Mouse (Mus musculus): Measurements from ENCODE around the gene Col6a1. TPM values are rescaled to one million over a fixed set of nuclear protein-coding genes. Genes with fewer than 3 reads are reported as not detected.

Col6a1 gene
- polyA plus RNA-seq, 1 experiment from 2014 or later: 55.5 TPM

GRCm38 (mm10) chr10:76724231-76724736 is 1.7 kb downstream of the Col6a1 start:
- Histone ChIP-seq H3K4me1 (peaks cover 31% of the 10 kb centered on the region), H3K4me3 (peak overlapping the region; percentile 51), H3K27me3 (replicated peaks) (no peaks in the 10 kb centered on the region), H3K36me3 (peaks cover 41% of the 10 kb centered on the region), H3K4me2 (peak overlapping the region; percentile 64), H3K9me3 (no peaks in the 10 kb centered on the region), H3K27ac (replicated peaks) (no peak overlapping the region), H3K9ac (peak overlapping the region; percentile 82)
- WGBS: 47% methylated on average over 5 of the region's 5 CpGs
- no peak for ATAC-seq (ENCODE audit: extremely low read depth, insufficient number of reproducible peaks, low FRiP score, low TSS enrichment)

- H3K9ac ChIP-seq: no peak overlapping the region
- H3K9me3 ChIP-seq: no peaks in the 10 kb centered on the region
- ATAC-seq (ENCODE audit: extremely low read depth, insufficient number of reproducible peaks, low FRiP score, low TSS enrichment): no peak
- no peak overlapping the region for H3K4me3 ChIP-seq
- H3K4me2 ChIP-seq: no peak overlapping the region
- H3K36me3 ChIP-seq: peaks cover 53% of the 10 kb centered on the region
- 83% methylated on average over 18 of the region's 18 CpGs for WGBS
- H3K4me1 ChIP-seq: peaks cover 25% of the 10 kb centered on the region
- no peak overlapping the region for H3K27ac ChIP-seq (replicated peaks)
- no peaks in the 10 kb centered on the region for H3K27me3 ChIP-seq (replicated peaks)
Observed at GRCm38 (mm10) chr10:76722751-76723450, 3.1 kb downstream of the Col6a1 start.

- no peaks in the 10 kb centered on the region for H3K27me3 ChIP-seq (replicated peaks)
- H3K9ac ChIP-seq: no peak overlapping the region
- 85% methylated on average over 6 of the region's 6 CpGs for WGBS
- peaks cover 65% of the 10 kb centered on the region for H3K36me3 ChIP-seq
- no peak overlapping the region for H3K4me3 ChIP-seq
- H3K4me2 ChIP-seq: no peak overlapping the region
- peaks cover 24% of the 10 kb centered on the region for H3K4me1 ChIP-seq
- H3K27ac ChIP-seq (replicated peaks): no peak overlapping the region
- H3K9me3 ChIP-seq: no peaks in the 10 kb centered on the region
- ATAC-seq (ENCODE audit: extremely low read depth, insufficient number of reproducible peaks, low FRiP score, low TSS enrichment): no peak
Observed at GRCm38 (mm10) chr10:76721746-76722145, 4.2 kb downstream of the Col6a1 start.

- no peak overlapping the region for H3K4me2 ChIP-seq
- H3K9me3 ChIP-seq: no peaks in the 10 kb centered on the region
- ATAC-seq (ENCODE audit: extremely low read depth, insufficient number of reproducible peaks, low FRiP score, low TSS enrichment): no peak
- no peak overlapping the region for H3K27ac ChIP-seq (replicated peaks)
- H3K27me3 ChIP-seq (replicated peaks): no peaks in the 10 kb centered on the region
- no peak overlapping the region for H3K4me3 ChIP-seq
- WGBS: 79% methylated on average over 11 of the region's 11 CpGs
- H3K36me3 ChIP-seq: peaks cover 70% of the 10 kb centered on the region
- no peak overlapping the region for H3K9ac ChIP-seq
- H3K4me1 ChIP-seq: peaks cover 22% of the 10 kb centered on the region
Observed at GRCm38 (mm10) chr10:76721216-76721615, 4.8 kb downstream of the Col6a1 start.

GRCm38 (mm10) chr10:76717631-76718030 is 8.3 kb downstream of the Col6a1 start:
- no peaks in the 10 kb centered on the region for H3K4me1 ChIP-seq
- 87% methylated on average over 4 of the region's 4 CpGs for WGBS
- no peak overlapping the region for H3K4me3 ChIP-seq
- H3K4me2 ChIP-seq: no peak overlapping the region
- H3K9ac ChIP-seq: no peak overlapping the region
- H3K9me3 ChIP-seq: no peaks in the 10 kb centered on the region
- no peak overlapping the region for H3K27ac ChIP-seq (replicated peaks)
- H3K36me3 ChIP-seq: peaks cover 91% of the 10 kb centered on the region
- H3K27me3 ChIP-seq (replicated peaks): no peaks in the 10 kb centered on the region
- no peak for ATAC-seq (ENCODE audit: extremely low read depth, insufficient number of reproducible peaks, low FRiP score, low TSS enrichment)

- WGBS: 81% methylated on average over 7 of the region's 7 CpGs
- H3K27ac ChIP-seq (replicated peaks): no peak overlapping the region
- ATAC-seq (ENCODE audit: extremely low read depth, insufficient number of reproducible peaks, low FRiP score, low TSS enrichment): no peak
Observed at GRCm38 (mm10) chr10:76717026-76717425, 8.9 kb downstream of the Col6a1 start.

GRCm38 (mm10) chr10:76714303-76714702 is 11.7 kb downstream of the Col6a1 start:
- Histone ChIP-seq H3K9ac (no peak overlapping the region), H3K27ac (replicated peaks) (no peak overlapping the region), H3K36me3 (peaks cover 92% of the 10 kb centered on the region), H3K4me3 (no peak overlapping the region), H3K4me1 (no peaks in the 10 kb centered on the region), H3K4me2 (no peak overlapping the region), H3K27me3 (replicated peaks) (no peaks in the 10 kb centered on the region), H3K9me3 (no peaks in the 10 kb centered on the region)
- WGBS: 71% methylated on average over 7 of the region's 7 CpGs
- ATAC-seq (ENCODE audit: extremely low read depth, insufficient number of reproducible peaks, low FRiP score, low TSS enrichment): no peak

More at GRCm38 (mm10) chr10:76717026-76717425, 8.9 kb downstream of the Col6a1 start:
- Histone ChIP-seq H3K4me3 (no peak overlapping the region), H3K36me3 (peaks cover 93% of the 10 kb centered on the region), H3K4me1 (no peaks in the 10 kb centered on the region), H3K4me2 (no peak overlapping the region), H3K27me3 (replicated peaks) (no peaks in the 10 kb centered on the region), H3K9ac (no peak overlapping the region), H3K9me3 (no peaks in the 10 kb centered on the region)

GRCm38 (mm10) chr10:76712500-76712899 is 13.5 kb downstream of the Col6a1 start:
- WGBS: 72% methylated on average over 3 of the region's 3 CpGs
- no peaks in the 10 kb centered on the region for H3K27me3 ChIP-seq (replicated peaks)

GRCm38 (mm10) chr10:76711331-76711730 is 14.6 kb downstream of the Col6a1 start:
- WGBS: 92% methylated on average over 16 of the region's 16 CpGs
- Histone ChIP-seq H3K4me1 (no peaks in the 10 kb centered on the region), H3K36me3 (peaks cover 71% of the 10 kb centered on the region), H3K9me3 (no peaks in the 10 kb centered on the region), H3K4me2 (no peak overlapping the region), H3K27ac (replicated peaks) (no peak overlapping the region), H3K9ac (no peak overlapping the region), H3K27me3 (replicated peaks) (no peaks in the 10 kb centered on the region), H3K4me3 (no peak overlapping the region)
- ATAC-seq (ENCODE audit: extremely low read depth, insufficient number of reproducible peaks, low FRiP score, low TSS enrichment): no peak

More at GRCm38 (mm10) chr10:76712500-76712899, 13.5 kb downstream of the Col6a1 start:
- no peak overlapping the region for H3K9ac ChIP-seq
- no peaks in the 10 kb centered on the region for H3K4me1 ChIP-seq
- no peak overlapping the region for H3K27ac ChIP-seq (replicated peaks)
- no peak overlapping the region for H3K4me2 ChIP-seq
- H3K9me3 ChIP-seq: no peaks in the 10 kb centered on the region
- H3K4me3 ChIP-seq: no peak overlapping the region
- ATAC-seq (ENCODE audit: extremely low read depth, insufficient number of reproducible peaks, low FRiP score, low TSS enrichment): no peak
- peaks cover 83% of the 10 kb centered on the region for H3K36me3 ChIP-seq

GRCm38 (mm10) chr10:76708465-76708864 is 17.5 kb downstream of the Col6a1 start:
- Histone ChIP-seq H3K9ac (no peak overlapping the region), H3K4me1 (no peaks in the 10 kb centered on the region), H3K27ac (replicated peaks) (no peak overlapping the region), H3K9me3 (no peaks in the 10 kb centered on the region; the same call in 1 of the 2 replicates), H3K27me3 (replicated peaks) (no peaks in the 10 kb centered on the region), H3K4me3 (no peak overlapping the region), H3K36me3 (peaks cover 47% of the 10 kb centered on the region), H3K4me2 (no peak overlapping the region)
- WGBS: 61% methylated on average over 3 of the region's 3 CpGs
- ATAC-seq (ENCODE audit: extremely low read depth, insufficient number of reproducible peaks, low FRiP score, low TSS enrichment): no peak

- ATAC-seq (ENCODE audit: extremely low read depth, insufficient number of reproducible peaks, low FRiP score, low TSS enrichment): no peak
- no peak overlapping the region for H3K4me3 ChIP-seq
- no peak overlapping the region for H3K27ac ChIP-seq (replicated peaks)
- H3K27me3 ChIP-seq (replicated peaks): no peaks in the 10 kb centered on the region
- H3K36me3 ChIP-seq: peaks cover 39% of the 10 kb centered on the region
- H3K9ac ChIP-seq: no peak overlapping the region
- no peaks in the 10 kb centered on the region; the same call in 1 of the 2 replicates for H3K9me3 ChIP-seq
- H3K4me2 ChIP-seq: no peak overlapping the region
- WGBS: 92% methylated on average over 1 of the region's 1 CpGs
- no peaks in the 10 kb centered on the region for H3K4me1 ChIP-seq
Observed at GRCm38 (mm10) chr10:76707584-76707983, 18.4 kb downstream of the Col6a1 start.

- no peaks in the 10 kb centered on the region; the same call in 1 of the 2 replicates for H3K9me3 ChIP-seq
- WGBS: 69% methylated on average over 2 of the region's 2 CpGs
Observed at GRCm38 (mm10) chr10:76707001-76707400, 19.0 kb downstream of the Col6a1 start.

More at GRCm38 (mm10) chr10:76707001-76707400, 19.0 kb downstream of the Col6a1 start:
- Histone ChIP-seq H3K27me3 (replicated peaks) (no peaks in the 10 kb centered on the region), H3K4me2 (no peak overlapping the region), H3K9ac (no peak overlapping the region), H3K4me1 (no peaks in the 10 kb centered on the region), H3K4me3 (no peak overlapping the region), H3K27ac (replicated peaks) (no peak overlapping the region), H3K36me3 (peaks cover 33% of the 10 kb centered on the region)
- no peak for ATAC-seq (ENCODE audit: extremely low read depth, insufficient number of reproducible peaks, low FRiP score, low TSS enrichment)
